Mouse (Mus musculus) Patski (cell line): Measurements from ENCODE around the gene Haus6. TPM values are rescaled to one million over a fixed set of nuclear protein-coding genes. Genes with fewer than 3 reads are reported as not detected.

Experiments used
- ATAC-seq: fragments of 100-300 bp; one replicate; pipeline ENCODE4 v1.8.0; 2021
- CTCF ChIA-PET: fragments of 350-600 bp; sonication (Branson Sonifier 250); formaldehyde crosslinking; loops from one replicate; lab custom pipeline; 2022; ENCODE audit warnings: inconsistent platforms; lab: Charles Lee
- POLR2A ChIA-PET: fragments of 350-600 bp; sonication (Branson Sonifier 250); formaldehyde crosslinking; loops from one replicate; lab custom pipeline; 2022; ENCODE audit warnings: antibody characterized with exemption, inconsistent platforms; lab: Charles Lee
- DNase-seq: peaks from one replicate; pipeline ENCODE4 v3.0.0-alpha.2; 2011; ENCODE audit warnings: low read depth, low spot score
- H3K27me3 ChIP-seq: fragments of 371-371 bp; one replicate; pipeline ENCODE4 v1.5.1; 2021
- CTCF ChIP-seq: fragments of 100-300 bp; IDR thresholded peaks from one replicate; pipeline ENCODE4 v1.5.1; 2021
- in situ Hi-C: fragments of 300-500 bp; cut with MboI; formaldehyde crosslinking; loops from 3 replicates; pipeline ENCODE4 v1.11.1; 2018; ENCODE audit warnings: low pct_unique_long_range_greater_than_20kb, mixed read lengths
- polyA plus RNA-seq: library from polyadenylated mRNA; unstranded; gene quantifications from one replicate; pipeline ENCODE4 v1.2.3, GENCODE M21; 2021

Haus6 gene
- polyA plus RNA-seq, 1 experiment from 2014 or later = 6.2 TPM

DNA sequence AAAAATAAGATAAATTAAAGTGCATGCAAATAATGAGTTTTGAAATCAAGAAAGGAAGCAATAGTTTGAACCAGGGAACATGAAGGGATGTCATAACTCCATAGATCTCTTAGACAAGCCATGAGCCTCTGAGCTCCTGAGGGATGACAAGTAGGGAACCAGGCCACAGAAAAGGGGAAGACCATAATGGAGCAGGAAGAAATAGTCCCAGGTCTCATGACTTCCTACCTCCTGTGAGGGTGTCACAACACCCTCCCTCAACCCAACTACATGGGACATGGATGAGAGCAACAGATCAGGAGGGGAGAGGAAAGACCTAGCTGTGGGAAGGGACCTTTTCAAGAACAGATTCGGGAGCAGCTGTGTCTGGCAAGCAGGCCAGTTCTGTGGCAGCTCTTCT is 70.3 kb downstream of the Haus6 start:
- no peak for TF ChIP-seq CTCF
- in situ Hi-C loops = loop anchor here (25.0 kb wide), 1 partner anchor 704 kb away; no protein-coding TSS in a partner anchor
- no peak for ATAC-seq
- DNase-seq = no peak
- no peaks in the 10 kb centered on the region for H3K27me3 ChIP-seq
- ChIA-PET POLR2A (no interaction called here), CTCF (no interaction called here)

DNA sequence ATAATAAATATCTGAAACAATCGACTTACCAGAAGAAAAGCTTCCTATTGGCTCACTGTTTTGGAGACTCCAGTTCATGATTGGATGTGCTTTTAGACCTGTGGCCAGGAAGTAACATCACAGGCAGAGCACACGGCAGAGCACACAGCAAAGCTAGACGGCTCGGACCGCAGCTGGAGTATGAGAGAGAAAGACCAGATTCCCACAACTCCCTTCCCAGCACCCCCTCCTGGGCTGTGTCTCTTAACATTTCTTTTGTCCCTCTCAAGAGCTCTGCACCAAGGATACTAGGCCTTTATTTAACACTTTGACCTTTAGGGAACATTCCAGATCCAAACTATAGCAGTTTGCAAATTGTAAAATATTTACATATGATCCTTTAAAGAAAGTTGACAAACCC is 72.9 kb downstream of the Haus6 start:
- ChIA-PET CTCF (interaction anchor here (1.0 kb wide), 1 partner anchor 12 kb away, joined by 3 read pairs; no protein-coding TSS in a partner anchor), POLR2A (no interaction called here)
- DNase-seq = no peak
- no peak for TF ChIP-seq CTCF
- no peak for ATAC-seq
- in situ Hi-C loops = loop anchor here (25.0 kb wide), 1 partner anchor 702 kb away; no protein-coding TSS in a partner anchor
- no peaks in the 10 kb centered on the region for H3K27me3 ChIP-seq

DNA sequence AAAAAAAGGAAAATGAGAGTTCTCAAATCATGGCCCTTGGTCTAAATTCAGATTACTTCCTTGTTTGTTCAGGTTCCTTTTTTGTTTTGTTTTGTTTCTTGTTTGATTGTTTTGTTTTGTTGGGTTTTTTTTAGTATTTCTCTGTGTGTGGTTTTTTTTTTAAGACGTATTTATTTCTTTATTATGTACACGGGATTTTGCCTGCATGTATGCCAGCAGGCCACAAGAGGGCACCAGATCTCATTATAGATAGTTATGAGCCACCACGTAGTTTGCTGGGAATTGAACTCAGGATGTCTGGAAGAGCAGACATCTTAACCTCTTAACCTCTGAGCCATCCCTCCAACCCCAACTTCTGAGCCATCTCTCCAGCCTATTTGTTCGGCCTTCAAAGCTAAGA is 73.9 kb downstream of the Haus6 start:
- DNase-seq (no peak), ATAC-seq (no peak)
- TF ChIP-seq CTCF = peak; percentile 35
- ChIA-PET POLR2A (no interaction called here), CTCF (interaction anchor here (1.0 kb wide), 1 partner anchor 9 kb away, joined by 3 read pairs; no protein-coding TSS in a partner anchor)
- in situ Hi-C loops = loop anchor here (25.0 kb wide), 1 partner anchor 701 kb away; no protein-coding TSS in a partner anchor
- H3K27me3 ChIP-seq = no peaks in the 10 kb centered on the region

DNA sequence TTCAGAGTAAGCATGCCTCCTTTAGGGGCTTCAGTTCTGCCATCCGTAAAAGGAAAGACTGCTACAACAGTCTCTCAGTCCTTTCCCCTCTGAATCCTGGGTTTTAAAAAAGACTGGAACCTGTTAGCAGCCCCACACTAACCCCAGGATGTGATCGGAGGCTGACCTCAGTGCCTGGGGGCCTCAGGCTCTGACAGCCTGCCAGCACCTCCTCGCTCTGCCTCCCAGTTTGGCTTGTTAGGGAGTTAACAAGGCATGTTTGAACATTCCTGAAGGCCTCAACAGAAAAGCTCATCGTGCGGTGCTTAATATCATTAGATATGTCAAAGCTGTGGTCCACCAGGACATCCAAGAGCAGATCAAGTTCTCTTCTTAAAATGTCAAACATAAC is 77.8 kb downstream of the Haus6 start:
- in situ Hi-C loops = loop anchor here (25.0 kb wide), 1 partner anchor 697 kb away; no protein-coding TSS in a partner anchor
- H3K27me3 ChIP-seq = peaks cover 2% of the 10 kb centered on the region
- ChIA-PET POLR2A (no interaction called here), CTCF (interaction anchor here (1.0 kb wide), 1 partner anchor 21 kb away, joined by 3 read pairs; no protein-coding TSS in a partner anchor)
- ATAC-seq = no peak
- TF ChIP-seq CTCF = no peak
- DNase-seq = no peak

DNA sequence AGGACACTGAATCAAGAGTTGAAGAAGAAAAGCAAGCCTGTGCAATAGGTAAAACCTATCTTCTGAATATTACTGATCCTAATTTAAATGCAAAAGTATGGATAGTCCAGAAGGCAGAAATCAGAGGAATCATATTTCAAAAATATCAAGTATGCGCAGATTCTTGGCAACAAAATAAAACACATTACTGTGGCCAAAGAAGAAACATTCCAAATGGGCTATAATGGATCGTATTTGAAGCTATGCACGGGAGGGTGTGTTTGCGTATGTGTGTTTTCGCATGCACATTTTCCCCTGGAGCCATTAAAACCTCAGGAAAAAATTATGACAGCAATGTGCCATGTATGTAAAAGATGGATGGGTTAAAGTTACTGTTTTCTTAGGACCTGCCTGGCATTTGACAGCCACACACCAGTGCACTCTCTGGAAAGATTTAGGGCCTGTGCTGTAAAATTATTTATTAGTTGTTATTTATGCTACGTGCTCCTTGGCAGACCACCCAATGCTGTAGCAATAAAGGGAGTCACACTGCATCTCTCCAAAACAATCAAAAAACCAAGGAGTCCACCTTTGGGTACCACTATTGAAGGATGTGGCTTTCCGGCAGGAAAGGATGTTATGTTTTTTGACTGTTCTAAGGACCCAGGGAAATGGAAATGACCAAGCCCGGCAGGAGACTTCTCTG is 78.3 kb downstream of the Haus6 start:
- in situ Hi-C loops = loop anchor here (25.0 kb wide), 1 partner anchor 696 kb away; no protein-coding TSS in a partner anchor
- ATAC-seq = no peak
- CTCF ChIA-PET = interaction anchor here (1.0 kb wide), 1 partner anchor 21 kb away, joined by 3 read pairs; no protein-coding TSS in a partner anchor

DNA sequence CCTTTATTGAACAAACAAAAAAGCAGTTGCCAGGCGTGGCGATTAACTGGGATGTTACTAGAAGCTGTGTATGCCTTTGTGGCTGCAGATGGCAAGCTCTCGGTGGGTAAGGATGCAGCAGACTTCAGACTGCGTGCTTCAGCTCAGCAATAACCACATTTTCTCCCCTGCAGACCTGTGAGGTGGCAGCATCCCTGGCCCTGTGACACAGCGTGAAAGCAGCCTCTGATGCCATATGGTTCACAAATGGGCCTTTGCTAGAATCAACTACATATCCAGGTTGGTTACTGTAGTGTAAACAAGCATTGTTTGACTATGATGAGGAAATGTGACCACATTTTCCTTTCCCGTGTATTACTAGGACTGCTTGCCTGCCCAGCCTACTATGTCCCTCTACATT is 82.7 kb downstream of the Haus6 start:
- ATAC-seq (no peak), DNase-seq (no peak)
- H3K27me3 ChIP-seq = peaks cover 2% of the 10 kb centered on the region
- ChIA-PET CTCF (no interaction called here), POLR2A (no interaction called here)
- in situ Hi-C loops = loop anchor here (25.0 kb wide), 1 partner anchor 692 kb away; no protein-coding TSS in a partner anchor
- no peak for TF ChIP-seq CTCF

More for the DNA sequence above, 78.3 kb downstream of the Haus6 start:
- TF ChIP-seq CTCF = no peak
- DNase-seq = no peak
- peaks cover 2% of the 10 kb centered on the region for H3K27me3 ChIP-seq
- POLR2A ChIA-PET = no interaction called here

Other genes with a start within 250 kb of the Haus6 start
- gene Saxo1, start 53.7 kb downstream of the Haus6 start, polyA plus RNA-seq = not detected
- 66.0 TPM for gene Rraga, start 36.4 kb downstream of the Haus6 start, polyA plus RNA-seq
- gene Plin2, start 58.0 kb upstream of the Haus6 start, polyA plus RNA-seq = 104 TPM
- 14.4 TPM for gene Dennd4c, start 136.5 kb upstream of the Haus6 start, polyA plus RNA-seq
- gene Rps6, start 245.4 kb upstream of the Haus6 start, polyA plus RNA-seq = 305 TPM